Mouse (Mus musculus) kidney, adult 2 months (tissue): Measurements from ENCODE around the gene Olfr643. TPM values are rescaled to one million over a fixed set of nuclear protein-coding genes. Genes with fewer than 3 reads are reported as not detected.
"Not testable (repeated sequence)": the region's sequence is repeated elsewhere in the genome, so short reads cannot be mapped to it uniquely, and the experiment has no call there.

Source experiments
- DNase-seq: peaks from one replicate; pipeline ENCODE4 v3.0.0; 2021
- H3K27ac ChIP-seq: fragments of 200-500 bp; 2 replicates; pipeline ENCODE4 v1.5.1; 2012; ENCODE audit warnings: low read depth, low read length, control low read depth, inconsistent platforms; ENCODE audit not compliant: insufficient read depth
- H3K27me3 ChIP-seq: fragments of 200-500 bp; replicated peaks from 2 replicates; pipeline ENCODE4 v1.6.1; 2012; ENCODE audit warnings: mild to moderate bottlenecking, moderate library complexity, low read length, inconsistent platforms; ENCODE audit not compliant: control insufficient read depth, insufficient read depth
- H3K36me3 ChIP-seq: fragments of 200-500 bp; 2 replicates; pipeline ENCODE4 v1.6.1; 2012; ENCODE audit warnings: mild to moderate bottlenecking, moderate library complexity, low read length, inconsistent platforms; ENCODE audit not compliant: control insufficient read depth, insufficient read depth
- H3K4me1 ChIP-seq: fragments of 200-500 bp; 2 replicates; pipeline ENCODE4 v1.6.1; 2011; ENCODE audit warnings: low read length; ENCODE audit not compliant: control insufficient read depth, insufficient read depth
- H3K4me3 ChIP-seq: fragments of 200-500 bp; 2 replicates; pipeline ENCODE4 v1.5.1; 2011; ENCODE audit warnings: mild to moderate bottlenecking, low read depth, low read length, control low read depth; ENCODE audit not compliant: insufficient read depth
- CTCF ChIP-seq: fragments of 200-500 bp; conservative IDR thresholded peaks from 2 replicates; pipeline ENCODE4 v1.5.1; 2011; ENCODE audit warnings: low read depth, mild to moderate bottlenecking, control low read depth, low read length, moderate library complexity, mixed read lengths; ENCODE audit not compliant: insufficient read depth, insufficient read length
- POLR2A ChIP-seq: fragments of 200-500 bp; IDR thresholded peaks from one replicate; pipeline ENCODE4 v1.6.1; 2011; ENCODE audit warnings: low read depth, low read length, control low read depth
- WGBS: fragments of 180-500 bp; shearing (Covaris S2); methylation state at CpG from one replicate; pipeline ENCODE4 v1.1.7; 2018; 5-methylcytosine and 5-hydroxymethylcytosine counted together
- polyA plus RNA-seq: library from polyadenylated mRNA; depleted of rRNA; stranded (reverse); fragments of >200 nt; gene quantifications from 2 replicates; pipeline ENCODE4 v1.2.3, GENCODE M21; 2012; rRNA removed

Gene Olfr643
- polyA plus RNA-seq, 1 experiment = not detected

DNA sequence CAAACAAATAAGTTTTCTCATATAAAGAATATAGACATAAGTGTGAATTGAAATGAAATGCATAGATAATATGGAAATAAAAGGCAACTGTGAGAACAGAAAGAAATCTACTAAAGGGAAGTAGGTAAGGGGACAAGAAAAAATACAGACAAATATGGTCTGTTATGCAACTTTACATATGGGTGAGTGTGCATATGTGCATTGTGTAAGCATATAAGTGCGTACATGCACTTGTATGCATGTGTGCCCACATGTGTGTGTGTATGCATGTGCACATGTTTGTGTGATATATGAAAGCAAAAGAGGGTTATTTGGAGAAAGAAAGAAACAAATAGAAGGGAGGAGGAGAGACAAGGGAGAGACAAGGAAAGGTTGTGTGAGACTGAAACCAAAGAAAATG is 118.3 kb downstream of the Olfr643 start:
- no peaks in the 10 kb centered on the region for H3K36me3 ChIP-seq
- no peaks in the 10 kb centered on the region for H3K27me3 ChIP-seq
- DNase-seq = no peak
- H3K4me1 ChIP-seq = no peaks in the 10 kb centered on the region
- no peak overlapping the region for H3K27ac ChIP-seq
- WGBS = 83% methylated on average over 1 of the region's 1 CpGs
- H3K4me3 ChIP-seq = no peak overlapping the region
- TF ChIP-seq CTCF = no peak
- no peak for TF ChIP-seq POLR2A

DNA sequence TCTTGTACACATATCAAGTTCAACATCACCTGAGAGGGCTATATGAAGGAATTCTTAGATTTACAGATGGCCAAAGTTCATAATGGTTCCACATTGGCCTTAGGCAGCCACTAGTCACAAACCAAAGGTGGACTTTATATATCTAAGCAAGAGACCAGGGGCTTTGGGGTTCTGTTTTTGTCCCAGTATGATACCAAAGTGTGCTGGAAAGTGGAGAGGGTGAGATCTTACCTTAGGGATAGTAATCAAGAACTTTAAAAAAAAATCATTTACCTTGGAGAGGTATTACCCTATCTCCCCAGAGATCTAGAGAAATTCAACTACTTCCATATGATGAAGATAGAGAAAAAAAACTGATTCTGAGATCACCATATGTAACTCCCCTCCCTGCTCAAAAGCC is 120.0 kb downstream of the Olfr643 start, which contains the start of gene Olfr639:
Gene Olfr639, minus strand, starts transcription at position 101 of the 400 bp plus-strand sequence.
- Histone ChIP-seq H3K4me1 (no peaks in the 10 kb centered on the region), H3K4me3 (no peak within 1 kb of the TSS), H3K27ac (no peak within 1 kb of the TSS), H3K36me3 (no peaks in the 10 kb centered on the region), H3K27me3 (no peaks in the 10 kb centered on the region)
- TF ChIP-seq CTCF (no peak), POLR2A (no peak)
- DNase-seq = no peak

DNA sequence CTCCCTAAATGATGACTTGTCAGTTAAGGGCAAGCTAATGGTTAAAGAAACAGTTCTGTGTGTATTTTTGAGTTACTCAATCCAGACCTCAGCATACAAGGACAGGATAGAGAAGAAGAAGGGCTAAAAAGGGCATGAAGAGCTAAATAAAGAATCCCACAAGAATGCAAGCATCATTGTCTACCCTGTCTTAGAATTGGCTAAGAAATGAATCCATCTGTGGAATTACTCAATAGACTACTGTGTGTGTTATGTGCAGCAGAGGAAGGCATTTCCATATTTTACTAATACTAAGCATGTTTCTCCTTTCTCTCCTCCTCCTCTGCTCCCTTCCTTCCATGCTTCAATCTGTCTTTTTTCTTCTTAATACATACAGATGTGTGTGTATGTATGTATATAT is 138.1 kb downstream of the Olfr643 start:
- DNase-seq = no peak
- no peaks in the 10 kb centered on the region for H3K27me3 ChIP-seq
- no peaks in the 10 kb centered on the region for H3K36me3 ChIP-seq
- no peak for TF ChIP-seq CTCF
- no peaks in the 10 kb centered on the region for H3K4me1 ChIP-seq
- no peak overlapping the region for H3K4me3 ChIP-seq
- H3K27ac ChIP-seq = no peak overlapping the region

DNA sequence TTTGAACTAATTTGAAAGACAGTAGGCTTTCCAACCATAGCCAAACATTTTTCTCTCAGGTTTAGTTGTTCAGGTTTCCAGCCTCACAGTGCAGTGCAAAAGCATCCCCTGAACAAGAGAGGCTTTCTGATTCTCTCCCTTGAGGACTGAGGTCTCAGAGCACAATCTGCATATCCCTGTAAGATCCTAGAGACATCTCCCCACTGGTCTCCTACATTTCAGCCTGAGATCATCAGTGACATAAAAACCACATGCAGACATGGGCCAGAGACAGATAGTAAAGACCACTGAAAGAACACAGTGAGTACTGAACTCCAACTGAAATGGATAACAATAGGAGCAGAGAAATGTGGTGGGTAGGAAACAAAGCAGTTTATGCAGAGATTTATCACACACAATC is 138.8 kb downstream of the Olfr643 start, which contains the start of gene Olfr638:
Gene Olfr638, plus strand, starts transcription at position 301 of the 400 bp plus-strand sequence.
- no peak for DNase-seq
- no peak for TF ChIP-seq POLR2A
- TF ChIP-seq CTCF = no peak

DNA sequence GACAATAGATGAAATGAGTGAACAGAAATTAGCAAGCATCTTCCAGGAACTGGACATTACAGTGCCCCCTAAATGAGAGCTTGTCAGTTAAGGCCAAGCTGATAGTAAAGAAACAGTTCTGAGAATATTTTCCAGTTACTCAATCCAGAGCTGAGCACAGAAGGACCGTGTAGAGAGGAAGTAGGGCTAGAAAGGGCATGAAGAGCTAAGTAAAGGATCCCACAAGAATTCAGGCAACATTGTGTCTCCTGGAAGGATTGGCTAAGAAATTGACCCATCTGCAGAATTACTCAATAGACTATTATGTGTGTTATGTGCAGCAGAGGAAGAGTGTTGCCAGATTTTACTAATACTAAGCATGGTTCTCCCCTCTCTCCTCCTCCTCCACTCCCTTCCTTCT is 165.4 kb downstream of the Olfr643 start:
- 40% methylated on average over 1 of the region's 1 CpGs for WGBS
- TF ChIP-seq POLR2A = no peak
- TF ChIP-seq CTCF = no peak
- H3K27me3 ChIP-seq = no peaks in the 10 kb centered on the region
- no peaks in the 10 kb centered on the region for H3K36me3 ChIP-seq
- H3K27ac ChIP-seq = no peak overlapping the region
- DNase-seq = no peak
- H3K4me3 ChIP-seq = no peak overlapping the region
- no peaks in the 10 kb centered on the region for H3K4me1 ChIP-seq

More for the DNA sequence above, 138.8 kb downstream of the Olfr643 start, which contains the start of gene Olfr638:
- Histone ChIP-seq H3K27me3 (no peaks in the 10 kb centered on the region), H3K36me3 (no peaks in the 10 kb centered on the region), H3K4me1 (no peaks in the 10 kb centered on the region), H3K4me3 (no peak within 1 kb of the TSS), H3K27ac (no peak within 1 kb of the TSS)

DNA sequence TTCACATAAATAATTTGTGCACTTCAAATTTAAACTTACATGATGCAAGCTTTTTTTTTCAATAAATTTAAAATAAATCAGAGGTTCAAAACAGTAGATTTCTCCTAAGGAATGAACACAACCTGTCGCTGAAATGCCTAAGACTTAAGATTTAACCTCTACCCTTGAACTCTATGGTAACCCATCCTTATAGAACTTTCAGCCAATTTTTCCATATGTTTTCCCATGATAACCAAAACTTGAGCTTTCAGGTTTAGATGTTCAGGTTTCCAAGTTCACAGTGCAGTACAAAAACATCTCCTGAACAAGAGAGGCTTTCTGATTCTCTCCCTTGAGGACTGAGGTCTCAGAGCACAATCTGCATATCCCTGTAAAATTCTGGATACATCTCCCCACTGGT is 166.4 kb downstream of the Olfr643 start, which contains the start of gene Olfr635:
Gene Olfr635, plus strand, starts transcription at position 301 of the 400 bp plus-strand sequence.
- no peak within 1 kb of the TSS for H3K4me3 ChIP-seq
- H3K36me3 ChIP-seq = no peaks in the 10 kb centered on the region
- H3K27ac ChIP-seq = no peak within 1 kb of the TSS
- TF ChIP-seq POLR2A (no peak), CTCF (no peak)
- no peak for DNase-seq
- WGBS = 73% methylated on average over 1 of the region's 1 CpGs
- no peaks in the 10 kb centered on the region for H3K27me3 ChIP-seq
- no peaks in the 10 kb centered on the region for H3K4me1 ChIP-seq

DNA sequence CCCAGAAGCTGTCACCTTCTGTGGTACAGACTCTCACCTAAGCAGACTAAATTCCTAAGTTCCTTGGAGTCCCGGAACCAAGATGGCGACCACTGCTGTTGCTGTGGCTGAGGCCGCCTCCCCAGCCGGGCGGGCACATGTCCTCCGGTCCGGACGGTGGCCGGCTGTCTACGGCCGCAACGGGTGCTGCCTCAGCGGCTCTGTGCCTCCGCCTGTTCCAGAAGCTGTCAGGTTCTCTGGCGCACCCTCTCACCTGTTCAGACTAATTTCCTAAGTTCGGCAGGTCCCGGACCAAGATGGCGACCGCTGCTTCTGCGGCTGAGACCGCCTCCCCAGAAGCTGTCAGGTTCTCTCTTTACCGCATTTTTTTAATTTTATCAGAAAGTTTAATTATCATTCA is 170.3 kb downstream of the Olfr643 start:
- WGBS = 90% methylated on average over 22 of the region's 22 CpGs
- H3K36me3 ChIP-seq, DNase-seq, H3K27me3 ChIP-seq, H3K27ac ChIP-seq, H3K4me1 ChIP-seq, H3K4me3 ChIP-seq: not testable (repeated sequence)

Other genes with a start within 250 kb of the Olfr643 start
- not detected in 2 replicates for gene Olfr64, start 242.9 kb downstream of the Olfr643 start, polyA plus RNA-seq
- gene Olfr65, start 233.9 kb downstream of the Olfr643 start, polyA plus RNA-seq = not detected in 2 replicates
- gene Olfr631, start 208.6 kb downstream of the Olfr643 start, polyA plus RNA-seq = not detected in 2 replicates
- not detected in 2 replicates for gene Olfr632, start 203.1 kb downstream of the Olfr643 start, polyA plus RNA-seq
- not detected in 2 replicates for gene Olfr633, start 193.0 kb downstream of the Olfr643 start, polyA plus RNA-seq
- gene Olfr635, start 166.3 kb downstream of the Olfr643 start, polyA plus RNA-seq = not detected in 2 replicates
- gene Olfr638, start 138.7 kb downstream of the Olfr643 start, polyA plus RNA-seq = not detected in 2 replicates
- not detected in 2 replicates for gene Olfr639, start 120.1 kb downstream of the Olfr643 start, polyA plus RNA-seq
- gene Olfr640, start 111.8 kb downstream of the Olfr643 start, polyA plus RNA-seq = not detected in 2 replicates
- not detected in 2 replicates for gene Olfr641, start 102.0 kb downstream of the Olfr643 start, polyA plus RNA-seq
- not detected in 2 replicates for gene Olfr642, start 84.7 kb downstream of the Olfr643 start, polyA plus RNA-seq
- gene 4930516K23Rik, start 76.0 kb downstream of the Olfr643 start, polyA plus RNA-seq = not detected in 2 replicates
- not detected in 2 replicates for gene Olfr644, start 65.5 kb downstream of the Olfr643 start, polyA plus RNA-seq
- not detected in 2 replicates for gene Olfr645, start 51.9 kb downstream of the Olfr643 start, polyA plus RNA-seq
- not detected in 2 replicates for gene Olfr646, start 32.5 kb downstream of the Olfr643 start, polyA plus RNA-seq
- gene Ubqln5, start 7.6 kb downstream of the Olfr643 start, polyA plus RNA-seq = not detected in 2 replicates
- gene Ubqln3, start 5.9 kb upstream of the Olfr643 start, polyA plus RNA-seq = 0.07 and 0.09 TPM in 2 replicates
- 0.18 TPM in 1 of 2 replicates, not detected in the other for gene Ubqlnl, start 13.2 kb upstream of the Olfr643 start, polyA plus RNA-seq
- gene Olfm5, start 27.4 kb upstream of the Olfr643 start, polyA plus RNA-seq = not detected in 2 replicates
- not detected in 2 replicates for gene Olfr648, start 46.0 kb upstream of the Olfr643 start, polyA plus RNA-seq
- not detected in 2 replicates for gene Olfr649, start 58.6 kb upstream of the Olfr643 start, polyA plus RNA-seq
- 0.88 and 1.0 TPM in 2 replicates for gene Trim6, start 81.4 kb upstream of the Olfr643 start, polyA plus RNA-seq
- gene Trim34a, start 107.1 kb upstream of the Olfr643 start, polyA plus RNA-seq = 3.3 and 5.1 TPM in 2 replicates
- gene Trim5, start 150.7 kb upstream of the Olfr643 start, polyA plus RNA-seq = 0.30 and 0.42 TPM in 2 replicates
- 1.9 and 3.1 TPM in 2 replicates for gene Trim12a, start 178.1 kb upstream of the Olfr643 start, polyA plus RNA-seq
- 2.3 TPM in 2 replicates for gene Trim34b, start 192.1 kb upstream of the Olfr643 start, polyA plus RNA-seq
- gene Trim12c, start 216.0 kb upstream of the Olfr643 start, polyA plus RNA-seq = 2.4 and 3.4 TPM in 2 replicates
- gene Trim30b, start 232.5 kb upstream of the Olfr643 start, polyA plus RNA-seq = 0.03 and 0.25 TPM in 2 replicates